Mouse (Mus musculus) testis, adult 2 months (tissue): ENCODE data around the gene Poc5.

Source experiments
- CTCF ChIP-seq: fragments of 200-500 bp; IDR thresholded peaks from 2 replicates; pipeline ENCODE4 v1.5.1; 2012; ENCODE audit warnings: low read depth, mild to moderate bottlenecking, inconsistent platforms, low read length, moderate library complexity; ENCODE audit not compliant: control insufficient read depth, insufficient read depth, insufficient replicate concordance
- POLR2A ChIP-seq: fragments of 200-500 bp; IDR thresholded peaks from 2 replicates; pipeline ENCODE4 v1.6.1; 2012; ENCODE audit warnings: low read depth, mild to moderate bottlenecking, inconsistent platforms, low read length, moderate library complexity; ENCODE audit not compliant: control insufficient read depth

DNA sequence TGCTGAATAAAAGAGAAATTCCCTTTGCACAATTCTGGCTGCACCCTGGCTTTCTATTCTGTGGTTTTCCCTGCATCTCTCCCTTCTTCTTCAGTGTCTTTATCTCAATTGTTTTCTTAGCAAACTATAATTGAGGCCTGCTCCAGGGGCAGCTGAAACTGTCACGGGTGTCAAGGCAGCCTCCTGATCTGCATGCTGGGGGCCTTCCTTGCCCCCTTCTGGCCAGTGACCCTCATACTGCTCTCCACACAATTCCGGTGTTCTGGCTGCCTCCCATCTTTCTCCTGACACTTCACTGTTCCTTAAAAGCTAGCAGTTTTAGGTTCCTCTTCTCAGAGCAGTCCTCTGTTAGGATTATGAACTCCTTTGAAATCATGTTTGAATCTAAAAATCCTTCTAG, 1.2 kb downstream of the Poc5 start:
- TF ChIP-seq CTCF, result no peak
- TF ChIP-seq POLR2A, result no peak
